Mouse (Mus musculus) MEL (cell line): ENCODE data around the gene Tnn. TPM values are rescaled to one million over a fixed set of nuclear protein-coding genes. Genes with fewer than 3 reads are reported as not detected.

Experiments used
- DNase-seq: peaks from one replicate; pipeline ENCODE4 v3.0.0; 2011; ENCODE audit warnings: low read depth, low spot score
- H3K27ac ChIP-seq: 2 replicates; pipeline ENCODE4 v1.5.1; 2012; ENCODE audit warnings: low read depth, mild to moderate bottlenecking, control low read depth, low read length, moderate library complexity; ENCODE audit not compliant: control insufficient read depth
- H3K27me3 ChIP-seq, 2 experiments: fragments of 150-350 bp in 1 of 2; sonication (generic) in 1 of 2; 2 replicates each; pipeline ENCODE4 v1.6.1; 2012; ENCODE audit warnings: low read length in 2 of 2, mild to moderate bottlenecking in 2 of 2, improper control_type of control experiment in 1 of 2, moderate library complexity in 1 of 2; ENCODE audit not compliant: insufficient read depth in 2 of 2, control insufficient read depth in 1 of 2
- H3K36me3 ChIP-seq, 2 experiments: 2 replicates each; pipeline ENCODE4 v1.6.1; 2012 to 2014; ENCODE audit warnings: low read length in 2 of 2, improper control_type of control experiment in 1 of 2, inconsistent platforms in 1 of 2, mild to moderate bottlenecking in 1 of 2; ENCODE audit not compliant: insufficient read depth in 2 of 2, control insufficient read depth in 1 of 2
- H3K4me1 ChIP-seq, 2 experiments: fragments of 150-350 bp in 1 of 2; sonication (generic) in 1 of 2; 2 replicates each; pipeline ENCODE4 v1.6.1; 2012; ENCODE audit warnings: low read length in 2 of 2, improper control_type of control experiment in 1 of 2, mild to moderate bottlenecking in 1 of 2; ENCODE audit not compliant: insufficient read depth in 2 of 2, control insufficient read depth in 1 of 2
- H3K4me3 ChIP-seq, 2 experiments: fragments of 150-350 bp in 1 of 2; sonication (generic) in 1 of 2; 2 replicates each; pipeline ENCODE4 v1.5.1; 2012; ENCODE audit warnings: low read depth in 2 of 2, low read length in 2 of 2, mild to moderate bottlenecking in 2 of 2, moderate library complexity in 2 of 2, control low read depth in 1 of 2, improper control_type of control experiment in 1 of 2; ENCODE audit not compliant: control insufficient read depth in 1 of 2, insufficient read depth in 1 of 2
- H3K79me2 ChIP-seq: 2 replicates; pipeline ENCODE4 v1.6.1; 2012; ENCODE audit warnings: mild to moderate bottlenecking, low read length, moderate library complexity; ENCODE audit not compliant: control insufficient read depth, poor library complexity, insufficient read depth
- H3K9ac ChIP-seq: 2 replicates; pipeline ENCODE4 v1.6.1; 2012; ENCODE audit warnings: low read depth, mild to moderate bottlenecking, control low read depth, low read length, moderate library complexity; ENCODE audit not compliant: control insufficient read depth, poor library complexity, severe bottlenecking
- H3K9me3 ChIP-seq: fragments of 150-350 bp; sonication (generic); replicated peaks from 2 replicates; pipeline ENCODE4 v1.6.1; 2012; ENCODE audit warnings: mild to moderate bottlenecking, low read length, improper control_type of control experiment, moderate library complexity; ENCODE audit not compliant: insufficient read depth
- CTCF ChIP-seq, 3 experiments: IDR thresholded peaks in 2 of 3; conservative IDR thresholded peaks in 1 of 3; 2 replicates each; pipeline ENCODE4 v1.5.1; 2011 to 2012; ENCODE audit warnings: low read length in 3 of 3, low read depth in 2 of 3, mild to moderate bottlenecking in 2 of 3, improper control_type of control experiment in 1 of 3, inconsistent platforms in 1 of 3, mixed read lengths in 1 of 3, moderate library complexity in 1 of 3; ENCODE audit not compliant: control insufficient read depth in 1 of 3, insufficient read depth in 1 of 3, poor library complexity in 1 of 3, severe bottlenecking in 1 of 3
- ELF1 ChIP-seq: IDR thresholded peaks from 2 replicates; pipeline ENCODE4 v1.6.1; 2014; ENCODE audit warnings: low read depth, mild to moderate bottlenecking, inconsistent platforms, low read length, improper control_type of control experiment, moderate library complexity
- EP300 ChIP-seq, 2 experiments: IDR thresholded peaks; 2 replicates each; pipeline ENCODE4 v1.6.1; 2011; ENCODE audit warnings: improper control_type of control experiment in 2 of 2, low read length in 2 of 2, low read depth in 1 of 2, mild to moderate bottlenecking in 1 of 2
- ETS1 ChIP-seq: IDR thresholded peaks from 2 replicates; pipeline ENCODE4 v1.6.1; 2012; ENCODE audit warnings: low read depth, mild to moderate bottlenecking, inconsistent platforms, low read length, improper control_type of control experiment, moderate library complexity
- HCFC1 ChIP-seq: IDR thresholded peaks from 2 replicates; pipeline ENCODE4 v1.6.1; 2012; ENCODE audit warnings: low read depth, mild to moderate bottlenecking, inconsistent platforms, low read length, improper control_type of control experiment, moderate library complexity
- JUND ChIP-seq: IDR thresholded peaks from 2 replicates; pipeline ENCODE4 v1.6.1; 2011; ENCODE audit warnings: low read depth, mild to moderate bottlenecking, improper control_type of control experiment, low read length
- MAX ChIP-seq: IDR thresholded peaks from 2 replicates; pipeline ENCODE4 v1.6.1; 2011; ENCODE audit warnings: low read length, improper control_type of control experiment
- MAZ ChIP-seq: IDR thresholded peaks from 2 replicates; pipeline ENCODE4 v1.6.1; 2012; ENCODE audit warnings: low read depth, mild to moderate bottlenecking, inconsistent platforms, low read length, improper control_type of control experiment
- MXI1 ChIP-seq: IDR thresholded peaks from 2 replicates; pipeline ENCODE4 v1.6.1; 2011; ENCODE audit warnings: mild to moderate bottlenecking, low read depth, low read length, improper control_type of control experiment
- NRF1 ChIP-seq: IDR thresholded peaks from 2 replicates; pipeline ENCODE4 v1.6.1; 2014; ENCODE audit warnings: low read depth, mild to moderate bottlenecking, inconsistent platforms, low read length, improper control_type of control experiment, moderate library complexity; ENCODE audit not compliant: poor library complexity, insufficient read depth, severe bottlenecking
- POLR2A ChIP-seq, 2 experiments: IDR thresholded peaks; 2 replicates each; pipeline ENCODE4 v1.6.1; 2011 to 2012; ENCODE audit warnings: low read length in 2 of 2, mild to moderate bottlenecking in 2 of 2, control low read depth in 1 of 2, improper control_type of control experiment in 1 of 2, low read depth in 1 of 2, moderate library complexity in 1 of 2; ENCODE audit not compliant: control insufficient read depth in 1 of 2, insufficient read depth in 1 of 2, poor library complexity in 1 of 2
- RAD21 ChIP-seq: IDR thresholded peaks from 2 replicates; pipeline ENCODE4 v1.6.1; 2011; ENCODE audit warnings: mild to moderate bottlenecking, low read depth, low read length, improper control_type of control experiment
- RCOR1 ChIP-seq: IDR thresholded peaks from 2 replicates; pipeline ENCODE4 v1.6.1; 2012; ENCODE audit warnings: low read depth, mild to moderate bottlenecking, inconsistent platforms, low read length, improper control_type of control experiment
- SMC3 ChIP-seq: IDR thresholded peaks from 2 replicates; pipeline ENCODE4 v1.6.1; 2011; ENCODE audit warnings: low read depth, low read length, improper control_type of control experiment
- TCF12 ChIP-seq: IDR thresholded peaks from 2 replicates; pipeline ENCODE4 v1.6.1; 2014; ENCODE audit warnings: low read depth, mild to moderate bottlenecking, inconsistent platforms, low read length, improper control_type of control experiment, moderate library complexity
- UBTF ChIP-seq: IDR thresholded peaks from 2 replicates; pipeline ENCODE4 v1.6.1; 2012; ENCODE audit warnings: low read depth, mild to moderate bottlenecking, inconsistent platforms, low read length, improper control_type of control experiment, moderate library complexity, borderline replicate concordance; ENCODE audit not compliant: insufficient read depth
- ZC3H11A ChIP-seq: IDR thresholded peaks from 2 replicates; pipeline ENCODE4 v1.6.1; 2012; ENCODE audit warnings: low read depth, mild to moderate bottlenecking, inconsistent platforms, low read length, improper control_type of control experiment
- ZKSCAN1 ChIP-seq: IDR thresholded peaks from 2 replicates; pipeline ENCODE4 v1.6.1; 2012; ENCODE audit warnings: low read depth, mild to moderate bottlenecking, inconsistent platforms, low read length, improper control_type of control experiment, moderate library complexity
- polyA plus RNA-seq, 2 experiments: library from polyadenylated mRNA; stranded (reverse) in 1 of 2; unstranded in 1 of 2; fragments of >175 nt in 1 of 2; fragments of >200 nt in 1 of 2; gene quantifications; 2 replicates each; pipeline versions ENCODE4 v1.2.1 to v1.2.4; 2012; ENCODE audit warnings: low replicate concordance in 2 of 2, low read depth in 1 of 2; ENCODE audit not compliant: insufficient read length in 2 of 2, insufficient read depth in 1 of 2, missing spikeins in 1 of 2
- total RNA-seq: library from RNA; depleted of rRNA; stranded (reverse); fragments of 300-350 nt; gene quantifications from 2 replicates; pipeline ENCODE4 v1.2.3, GENCODE M21; 2012

Tnn gene
- total and polyA plus RNA-seq, 3 experiments, result not detected

DNA sequence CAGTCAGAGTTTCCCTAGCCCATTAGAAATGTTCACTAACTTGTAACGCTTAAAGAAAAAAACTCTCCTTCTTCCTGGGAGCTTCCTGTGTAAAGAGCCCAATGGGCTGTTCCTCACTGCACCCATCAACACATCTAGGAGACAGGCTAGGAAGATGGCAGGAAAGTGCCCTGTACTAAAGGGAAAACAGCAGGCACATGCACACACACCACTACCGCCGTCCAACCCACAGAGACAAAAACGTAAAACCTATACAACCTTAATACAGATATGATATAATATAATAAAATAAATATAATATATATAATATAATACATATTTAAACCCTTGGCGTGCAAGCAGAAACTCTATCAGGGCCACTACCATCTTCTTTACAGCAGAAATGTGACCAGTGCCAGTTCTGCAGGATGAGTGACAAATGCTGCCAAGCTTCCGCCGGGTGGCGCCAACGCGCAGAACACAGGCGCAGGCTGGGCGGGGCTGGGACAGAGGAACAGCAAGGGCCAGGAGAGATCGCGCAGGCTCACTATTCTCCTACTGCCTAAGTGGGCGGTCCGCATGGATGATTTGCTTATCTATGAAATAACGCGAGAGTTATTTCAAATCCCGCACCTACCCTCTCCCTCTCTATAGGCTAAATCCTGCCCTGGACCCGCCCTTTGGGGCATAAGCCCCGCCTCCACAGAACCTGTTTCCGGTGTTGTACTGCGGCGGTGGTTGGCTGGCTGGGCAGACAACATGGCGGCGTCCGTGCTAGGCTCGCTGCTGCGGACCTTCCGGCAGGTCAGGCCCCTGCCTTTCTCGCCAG is 41.4 kb upstream of the Tnn start, which contains the start of gene Mrps14 (continued):
- TF ChIP-seq TCF12 (peak; percentile 60; the same call in 1 of the 2 replicates), SMC3 (peak; percentile 75), MAX (peak; percentile 58), MXI1 (peak; percentile 79), NRF1 (peak; percentile 78), HCFC1 (peak; percentile 87), UBTF (no peak), MAZ (peak; percentile 91; the same call in 1 of the 2 replicates), RCOR1 (no peak), CTCF (IDR thresholded peaks at IDR 0.05 in 2 of 3, conservative IDR thresholded peaks at IDR 0.05 in 1 of 3; ENCODE audit: control insufficient read depth in 1 of 3, insufficient read depth in 1 of 3, low read depth in 2 of 3, low read length in 3 of 3, poor library complexity in 1 of 3, severe bottlenecking in 1 of 3) (peak; percentile 51 to 92 (median 88)), ZKSCAN1 (no peak)
- TF ChIP-seq, all 39 proteins: peak for 19

DNA sequence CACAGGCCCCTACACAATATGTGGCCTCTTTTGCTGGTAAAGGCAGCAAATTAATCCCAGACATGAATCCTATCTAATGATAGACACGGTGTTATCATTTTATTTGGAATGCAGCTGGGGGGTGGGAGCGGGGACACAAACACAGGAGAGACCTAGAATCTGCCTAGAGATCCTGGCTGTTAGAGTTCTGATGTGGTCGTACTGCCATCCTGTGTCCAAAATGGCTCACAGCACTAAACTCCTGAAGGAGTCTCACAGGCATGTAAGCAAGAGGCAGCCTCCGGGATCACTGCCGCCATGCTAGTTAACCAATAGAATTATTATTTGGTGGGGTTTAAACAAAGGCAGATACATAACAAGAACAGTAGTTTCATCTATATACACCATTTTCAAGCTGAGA is 31.1 kb upstream of the Tnn start:
- Histone ChIP-seq H3K79me2 (no peaks in the 10 kb centered on the region), H3K36me3 (no peaks in the 10 kb centered on the region), H3K9ac (no peak overlapping the region), H3K27me3 (peaks cover 1 to 2% of the 10 kb centered on the region in 2 experiments; a peak in 3 of 4 replicates), H3K4me1 (no peaks in the 10 kb centered on the region), H3K27ac (no peak overlapping the region), H3K4me3 (no peak overlapping the region), H3K9me3 (no peaks in the 10 kb centered on the region)
- TF ChIP-seq RAD21 (peak; percentile 9), EP300 (IDR thresholded peaks at IDR 0.05; ENCODE audit: low read depth in 1 of 2, low read length in 2 of 2) (no peak)
- no peak for DNase-seq

DNA sequence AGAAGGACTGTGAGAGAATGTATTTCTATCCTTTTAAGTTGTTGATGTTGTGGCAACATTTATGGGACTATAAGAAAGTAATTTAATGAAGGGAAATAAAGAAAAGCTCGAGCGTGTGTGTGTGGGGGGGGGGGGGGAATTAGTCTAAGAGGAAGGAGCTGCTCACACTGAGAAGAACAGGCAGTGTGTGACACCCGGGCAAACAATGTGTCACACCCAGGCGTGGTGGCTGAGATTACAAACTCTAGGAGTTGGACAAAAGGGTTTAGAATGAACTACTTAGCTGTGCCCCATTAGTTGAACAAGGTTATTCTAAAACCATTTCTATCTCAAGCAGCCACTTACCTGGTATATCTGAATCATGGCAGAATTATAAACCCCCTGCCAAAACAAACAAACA is 27.8 kb upstream of the Tnn start:
- Histone ChIP-seq H3K79me2 (no peaks in the 10 kb centered on the region), H3K36me3 (no peaks in the 10 kb centered on the region), H3K4me1 (no peaks in the 10 kb centered on the region), H3K4me3 (no peak overlapping the region), H3K27ac (no peak overlapping the region), H3K9ac (no peak overlapping the region), H3K9me3 (no peaks in the 10 kb centered on the region)
- DNase-seq, result no peak
- TF ChIP-seq ETS1 (no peak), CTCF (IDR thresholded peaks at IDR 0.05 in 2 of 3, conservative IDR thresholded peaks at IDR 0.05 in 1 of 3; ENCODE audit: control insufficient read depth in 1 of 3, insufficient read depth in 1 of 3, low read depth in 2 of 3, low read length in 3 of 3, poor library complexity in 1 of 3, severe bottlenecking in 1 of 3) (no peak), NRF1 (no peak), POLR2A (IDR thresholded peaks at IDR 0.05; ENCODE audit: control insufficient read depth in 1 of 2, insufficient read depth in 1 of 2, low read depth in 1 of 2, low read length in 2 of 2, poor library complexity in 1 of 2) (no peak), UBTF (no peak), ELF1 (no peak), ZC3H11A (no peak), JUND (no peak)
- TF ChIP-seq, all 39 proteins: peak for 0
- H3K27me3 ChIP-seq, result peaks cover 2 to 3% of the 10 kb centered on the region in 2 experiments; a peak in 3 of 4 replicates
